Mouse (Mus musculus) spleen, adult 2 months (tissue): ENCODE results near the gene Spred3.

Experiments used
- CTCF ChIP-seq: fragments of 200-500 bp; IDR thresholded peaks from 2 replicates; pipeline ENCODE4 v1.5.1; 2011; ENCODE audit warnings: mild to moderate bottlenecking, inconsistent platforms; ENCODE audit not compliant: insufficient read depth, insufficient read length, insufficient replicate concordance; ENCODE audit errors: extremely low read depth
- POLR2A ChIP-seq: fragments of 200-500 bp; IDR thresholded peaks from 2 replicates; pipeline ENCODE4 v1.6.1; 2011; ENCODE audit warnings: low read depth, low read length, inconsistent platforms

DNA sequence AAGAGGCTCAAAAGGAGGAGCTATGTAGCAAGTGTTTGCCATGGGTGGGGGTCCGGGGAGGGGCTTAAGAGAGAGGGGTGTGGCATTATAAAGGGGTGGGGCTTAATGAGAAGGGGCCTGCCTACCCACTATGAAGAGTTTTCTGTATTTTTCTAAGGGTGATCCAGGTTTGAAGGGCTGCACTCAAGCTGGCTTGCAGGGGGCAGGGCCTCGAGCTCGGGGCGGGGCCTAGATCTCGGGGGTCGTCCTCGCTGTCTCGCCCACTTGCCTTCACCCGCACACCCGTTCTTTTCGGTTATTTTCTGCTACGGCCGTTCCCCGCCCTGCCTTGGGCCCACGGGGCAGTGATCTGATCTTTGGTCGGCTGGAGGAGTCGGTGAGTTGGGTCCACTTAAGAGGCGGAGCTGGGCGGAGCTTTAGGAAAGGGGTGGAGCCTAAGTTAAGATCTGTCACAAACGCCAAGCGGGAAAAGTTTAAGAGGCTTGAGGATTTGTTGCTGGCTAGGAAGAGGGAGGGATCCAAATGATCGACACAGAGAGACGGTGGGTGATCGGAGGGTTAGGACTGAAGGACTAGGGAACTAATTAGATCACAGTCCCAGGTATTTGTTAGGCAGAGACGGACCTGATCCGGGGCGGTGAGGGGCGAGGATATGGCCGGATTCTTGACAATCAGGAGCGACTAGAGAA lies at the start of gene Spred3, which contains the start of gene Ggn:
- TF ChIP-seq POLR2A (no peak), CTCF (no peak)
